In the genomic region with DNA sequence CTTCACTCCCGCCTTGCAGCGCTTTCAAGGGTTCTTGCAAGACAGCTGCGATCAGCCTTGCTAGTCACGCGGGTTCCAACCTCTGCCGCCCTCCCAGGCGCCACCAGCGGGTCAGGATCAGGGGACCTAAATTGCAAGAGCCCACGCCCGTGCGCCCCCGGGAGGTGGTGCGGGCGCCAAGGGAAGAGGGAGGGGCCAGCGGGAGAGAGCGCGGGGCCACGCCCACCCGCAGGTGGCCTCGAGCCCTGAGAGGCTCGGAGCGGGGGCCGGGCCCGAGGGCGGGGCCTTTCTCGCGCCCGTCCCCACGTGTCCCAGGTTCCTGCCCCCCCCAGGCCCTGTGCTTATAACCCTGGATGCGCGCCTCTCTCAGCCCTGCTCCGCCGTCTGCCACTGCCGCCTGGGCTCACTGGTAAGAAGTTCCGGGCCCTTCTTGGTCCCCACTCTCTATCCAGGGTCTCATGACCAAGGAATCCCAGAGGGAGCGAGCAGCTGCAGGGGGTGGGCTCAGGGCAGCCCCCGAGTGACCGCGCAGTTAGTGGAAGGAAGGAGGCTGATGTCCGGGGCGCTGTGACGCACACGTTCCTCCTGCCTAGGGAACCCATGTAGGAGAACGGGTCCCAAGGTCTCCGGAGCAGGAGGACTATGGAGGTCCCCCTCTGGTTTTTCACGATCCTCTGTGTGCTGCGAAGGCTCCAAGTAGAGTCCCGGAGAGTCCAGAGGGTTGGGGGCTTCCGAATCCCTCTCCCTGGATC, we compare ENCODE assay signal across 8 mouse cellular contexts. TPM values are rescaled to one million over a fixed set of nuclear protein-coding genes. Genes with fewer than 3 reads are reported as not detected.
A peak's percentile ranks its signal among the peaks of the same experiment; 100 is the strongest.
DNase-seq lines count a peak whose midpoint lies in the region; ATAC-seq lines count a peak whose summit lies in the region.

A gene (plus strand): TSS at position 277 of the 752 bp plus-strand sequence.

- H3K4me3 ChIP-seq in megakaryocyte, embryonic 14.5 days (replicated peaks), result peak within 1 kb of the TSS; percentile 93

- DNase-seq in cerebellum, postnatal 36 days, result peak; percentile 22 to 56
- DNase-seq in gastrocnemius, postnatal 10 days, result peak; percentile 54
- peak; percentile 96 for DNase-seq in induced T-regulatory cell, adult 2 months (ENCODE audit: low read depth)
- peak; percentile 25 to 79 for DNase-seq in left cerebral cortex, postnatal 10 days (ENCODE audit: extremely low spot score in 1 of 2, low spot score in 2 of 2)
- DNase-seq in right cerebral cortex, postnatal 36 days (ENCODE audit: low spot score in 2 of 2), result peak; percentile 39
- DNase-seq in urinary bladder, postnatal 36 days (ENCODE audit: low spot score in 2 of 2), result peak; percentile 75 to 79

- H3K4me1 ChIP-seq in megakaryocyte, embryonic 14.5 days, result peaks cover 65% of the 10 kb centered on the region

- H3K27me3 ChIP-seq in megakaryocyte, embryonic 14.5 days (replicated peaks), result peaks cover 34% of the 10 kb centered on the region

- H3K36me3 ChIP-seq in megakaryocyte, embryonic 14.5 days (replicated peaks; ENCODE audit: low read length), result peaks cover 15% of the 10 kb centered on the region

- 0 out of 2 replicates have a peak, but pooled peaks cover 5% of the 10 kb centered on the region for H3K9me3 ChIP-seq in megakaryocyte, embryonic 14.5 days

- ATAC-seq in activated CD4-positive, CD25-positive, alpha-beta regulatory T cell, adult 4 months, result peak; percentile 92

- intact Hi-C loops in left cerebral cortex, postnatal 10 days (cut with DNase I), result no loop called here

RNA-seq across cellular contexts. Expression of the gene that starts here (rescaled TPM):
- 100 to 1,000 TPM; 445 to 470 TPM for polyA plus RNA-seq in activated CD4-positive, CD25-positive, alpha-beta regulatory T cell, adult 4 months (2017; shearing (Covaris generic))
- total RNA-seq in gastrocnemius, postnatal 10 days (2021), result 1 to 10 TPM; 1.5 to 1.9 TPM
- 10 to 100 TPM; 20.6 to 21.2 TPM for total RNA-seq in left cerebral cortex, postnatal 10 days (2021)
- polyA plus RNA-seq in megakaryocyte, embryonic 14.5 days (2012; ENCODE audit: insufficient read depth, low replicate concordance), result 4.4 and 11.2 TPM in 2 replicates

Comparison
In these comparisons a context has a peak if more than half of its experiments do, and no peak if none do; other contexts are left out.
1. Peak in every context shown above with its lines: DNase-seq, ATAC-seq and H3K4me3 ChIP-seq.
2. RNA of the gene that starts here (total RNA-seq): 20.6 to 21.2 TPM in left cerebral cortex, postnatal 10 days; 1.5 to 1.9 TPM in gastrocnemius, postnatal 10 days; every median in the first group is over 4 times any median in the second.
3. RNA of the gene that starts here (polyA plus RNA-seq): 445 to 470 TPM in activated CD4-positive, CD25-positive, alpha-beta regulatory T cell, adult 4 months; 4.4 to 11.2 TPM in megakaryocyte, embryonic 14.5 days; every median in the first group is over 10 times any median in the second.
4. DNase-seq: peak in every context shown above with its lines; median percentile 96 in induced T-regulatory cell, adult 2 months; 77 in urinary bladder, postnatal 36 days; 54 in gastrocnemius, postnatal 10 days; 52 in left cerebral cortex, postnatal 10 days; 39 in cerebellum, postnatal 36 days; 39 in right cerebral cortex, postnatal 36 days.